Mouse (Mus musculus) lung, embryonic 14.5 days (tissue): Measurements from ENCODE around the gene Fgl2. TPM values are rescaled to one million over a fixed set of nuclear protein-coding genes. Genes with fewer than 3 reads are reported as not detected.
"Not testable (repeated sequence)": the region's sequence is repeated elsewhere in the genome, so short reads cannot be mapped to it uniquely, and the experiment has no call there.

Experiments used
- ATAC-seq: fragments of 200-750 bp; cut with Nextera tagmentation; 2 replicates; pipeline ENCODE4 v1.8.0; 2017; ENCODE audit warnings: mild to moderate bottlenecking, moderate TSS enrichment, moderate library complexity; ENCODE audit not compliant: insufficient read depth
- DNase-seq: peaks from one replicate; pipeline ENCODE4 v3.0.0-alpha.2; 2015
- H3K27ac ChIP-seq: fragments of 300-500 bp; sonication (generic); 2 replicates; pipeline ENCODE4 v1.5.1; 2014; ENCODE audit warnings: low read depth, mild to moderate bottlenecking, moderate library complexity
- H3K27me3 ChIP-seq: fragments of 300-500 bp; sonication (generic); 2 replicates; pipeline ENCODE4 v1.6.1; 2014; ENCODE audit warnings: low read length, control low read depth; ENCODE audit not compliant: insufficient read depth
- H3K36me3 ChIP-seq: fragments of 300-500 bp; sonication (generic); 2 replicates; pipeline ENCODE4 v1.6.1; 2014; ENCODE audit warnings: control low read depth; ENCODE audit not compliant: insufficient read depth
- H3K4me1 ChIP-seq: fragments of 300-500 bp; sonication (generic); 2 replicates; pipeline ENCODE4 v1.6.1; 2014; ENCODE audit warnings: antibody characterized with exemption, control low read depth; ENCODE audit not compliant: insufficient read depth
- H3K4me2 ChIP-seq: fragments of 300-500 bp; sonication (generic); 2 replicates; pipeline ENCODE4 v1.6.1; 2014; ENCODE audit warnings: mild to moderate bottlenecking
- H3K4me3 ChIP-seq: fragments of 300-500 bp; sonication (generic); 2 replicates; pipeline ENCODE4 v1.5.1; 2014; ENCODE audit warnings: low read depth, low read length
- H3K9ac ChIP-seq: fragments of 300-500 bp; sonication (generic); 2 replicates; pipeline ENCODE4 v1.6.1; 2014
- H3K9me3 ChIP-seq: fragments of 300-500 bp; sonication (generic); 2 replicates; pipeline ENCODE4 v1.6.1; 2016; ENCODE audit warnings: low read depth, low read length, control low read depth
- CTCF ChIP-seq: IDR thresholded peaks from 2 replicates; pipeline ENCODE4 v1.5.1; 2016; ENCODE audit warnings: antibody characterized with exemption, low read depth
- WGBS: fragments of 180-500 bp; shearing (Covaris S2); extraction: QIAGEN DNeasy Blood & Tissue Kit; methylation state at CpG from one replicate; pipeline ENCODE4 v1.1.7; 2014; 5-methylcytosine and 5-hydroxymethylcytosine counted together
- polyA plus RNA-seq: library from polyadenylated mRNA; unstranded; fragments of >200 nt; fragmentation: Nextera tagmentation; extraction: Ambion mirVana; gene quantifications from 2 replicates; pipeline ENCODE4 v1.2.1, GENCODE M21; 2014

The Fgl2 gene
- polyA plus RNA-seq, result 1.6 and 2.1 TPM in 2 replicates

GRCm38 (mm10) chr5:21372493-21373179 is at the start of gene Fgl2:
TSS of gene Fgl2 (plus strand) at chr5:21372642.
- Histone ChIP-seq H3K27ac (no peak within 1 kb of the TSS), H3K9ac (peak within 1 kb of the TSS; percentile 44), H3K36me3 (no peaks in the 10 kb centered on the region), H3K27me3 (peaks cover 4% of the 10 kb centered on the region), H3K4me1 (0 out of 2 replicates have a peak, but pooled peaks cover 5% of the 10 kb centered on the region), H3K4me2 (peak within 1 kb of the TSS; percentile 92), H3K4me3 (peak within 1 kb of the TSS; percentile 42), H3K9me3 (no peaks in the 10 kb centered on the region)
- DNase-seq (peak; percentile 79), ATAC-seq (peak; percentile 92)
- TF ChIP-seq CTCF, result no peak
- WGBS, result 4% methylated on average over 31 of the region's 31 CpGs

DNA sequence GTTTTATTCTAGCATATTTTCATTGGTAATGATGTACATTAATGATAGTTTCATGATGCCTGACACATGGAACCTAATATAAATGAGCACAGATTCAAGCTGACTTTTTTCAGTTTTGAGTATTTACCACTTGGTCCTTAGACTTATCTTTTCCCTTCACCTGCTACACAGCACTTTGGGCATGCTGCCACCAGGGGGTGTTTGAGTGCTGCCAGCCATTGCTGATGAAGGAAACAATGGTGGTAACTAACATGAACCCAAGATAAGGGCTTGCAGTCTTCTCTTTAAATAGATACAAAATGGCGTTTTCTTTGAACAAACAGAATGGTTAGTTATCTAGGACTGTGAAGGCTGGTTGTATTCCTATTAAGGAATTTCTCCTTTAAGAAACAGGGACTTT is 45.9 kb upstream of the Fgl2 start:
- Histone ChIP-seq H3K9me3 (no peaks in the 10 kb centered on the region), H3K9ac (no peak overlapping the region), H3K36me3 (no peaks in the 10 kb centered on the region), H3K27me3 (no peaks in the 10 kb centered on the region), H3K4me3 (no peak overlapping the region), H3K27ac (no peak overlapping the region), H3K4me2 (no peak overlapping the region), H3K4me1 (no peaks in the 10 kb centered on the region)
- DNase-seq, result peak; percentile 76
- no peak for ATAC-seq
- WGBS, result 17% methylated on average over 1 of the region's 1 CpGs
- peak; percentile 79 for TF ChIP-seq CTCF

DNA sequence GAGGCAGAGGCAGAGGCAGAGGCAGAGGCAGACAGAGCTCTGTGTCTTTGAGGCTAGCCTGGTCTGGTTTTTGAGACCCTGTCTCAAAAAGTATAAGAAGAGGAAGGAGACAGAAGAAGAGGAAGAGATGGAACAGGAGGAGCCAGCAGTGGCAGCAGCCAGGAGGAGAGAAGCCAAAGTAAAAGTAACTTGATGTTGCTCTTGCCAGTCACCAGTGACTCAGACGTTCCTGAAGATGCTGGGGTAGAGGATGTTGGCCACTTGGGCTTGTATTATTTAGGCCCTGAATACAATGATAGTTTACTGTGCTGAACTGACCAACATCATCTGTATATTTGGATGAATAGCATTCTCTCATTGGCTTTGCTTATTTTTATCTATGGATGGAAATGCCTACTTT is 43.9 kb upstream of the Fgl2 start:
- Histone ChIP-seq H3K9me3 (no peaks in the 10 kb centered on the region), H3K4me2 (no peak overlapping the region), H3K4me3 (no peak overlapping the region), H3K9ac (no peak overlapping the region), H3K4me1 (no peaks in the 10 kb centered on the region), H3K36me3 (no peaks in the 10 kb centered on the region), H3K27me3 (no peaks in the 10 kb centered on the region), H3K27ac (no peak overlapping the region)
- ATAC-seq, result no peak
- no peak for TF ChIP-seq CTCF
- no peak for DNase-seq
- WGBS, result 64% methylated on average over 1 of the region's 1 CpGs

GRCm38 (mm10) chr5:21329672-21330665 is 42.5 kb upstream of the Fgl2 start:
- H3K9me3 ChIP-seq, result no peaks in the 10 kb centered on the region
- no peak overlapping the region for H3K9ac ChIP-seq
- no peak overlapping the region for H3K4me3 ChIP-seq
- no peak for DNase-seq
- no peak for TF ChIP-seq CTCF
- 62% methylated on average over 11 of the region's 11 CpGs for WGBS
- H3K4me1 ChIP-seq, result no peaks in the 10 kb centered on the region
- no peaks in the 10 kb centered on the region for H3K36me3 ChIP-seq
- no peaks in the 10 kb centered on the region for H3K27me3 ChIP-seq
- peak overlapping the region; percentile 51; the same call in 1 of the 2 replicates for H3K27ac ChIP-seq
- H3K4me2 ChIP-seq, result no peak overlapping the region
- peak; percentile 28; the same call in 1 of the 2 replicates for ATAC-seq

DNA sequence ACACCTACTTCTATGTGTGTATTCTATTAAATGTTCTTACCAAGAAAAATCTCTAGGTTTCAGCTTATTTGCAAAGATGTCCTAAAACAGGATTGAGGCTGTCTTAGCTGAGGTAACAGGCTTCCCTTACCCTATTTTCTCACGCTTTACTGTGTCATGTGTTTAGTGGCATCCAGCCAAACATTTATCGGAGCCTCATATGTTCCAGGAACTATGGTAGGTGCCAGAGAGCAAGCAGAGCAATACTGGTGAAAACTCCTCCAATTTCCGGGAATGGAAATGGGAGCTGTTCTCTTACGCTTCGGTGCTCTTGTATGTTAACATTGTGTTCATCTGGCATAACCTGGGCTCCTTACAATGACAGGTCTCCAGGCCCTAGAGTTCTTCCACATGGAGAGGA is 40.8 kb upstream of the Fgl2 start:
- Histone ChIP-seq H3K27ac (no peak overlapping the region), H3K36me3 (no peaks in the 10 kb centered on the region), H3K4me2 (no peak overlapping the region), H3K4me3 (no peak overlapping the region), H3K27me3 (no peaks in the 10 kb centered on the region), H3K4me1 (no peaks in the 10 kb centered on the region), H3K9ac (no peak overlapping the region), H3K9me3 (no peaks in the 10 kb centered on the region)
- ATAC-seq (no peak; the same call in 1 of the 2 replicates), DNase-seq (peak; percentile 53)
- TF ChIP-seq CTCF, result no peak
- WGBS, result 50% methylated on average over 5 of the region's 5 CpGs

- DNase-seq (no peak), ATAC-seq (no peak)
- no peaks in the 10 kb centered on the region for H3K36me3 ChIP-seq
- WGBS, result 88% methylated on average over 1 of the region's 1 CpGs
- H3K27me3 ChIP-seq, result no peaks in the 10 kb centered on the region
- H3K9me3 ChIP-seq, result no peaks in the 10 kb centered on the region
- H3K4me2 ChIP-seq, result no peak overlapping the region
- no peaks in the 10 kb centered on the region for H3K4me1 ChIP-seq
- no peak overlapping the region for H3K9ac ChIP-seq
- H3K4me3 ChIP-seq, result no peak overlapping the region
- TF ChIP-seq CTCF, result no peak
- H3K27ac ChIP-seq, result no peak overlapping the region
Observed at GRCm38 (mm10) chr5:21332119-21332518, 40.3 kb upstream of the Fgl2 start.

DNA sequence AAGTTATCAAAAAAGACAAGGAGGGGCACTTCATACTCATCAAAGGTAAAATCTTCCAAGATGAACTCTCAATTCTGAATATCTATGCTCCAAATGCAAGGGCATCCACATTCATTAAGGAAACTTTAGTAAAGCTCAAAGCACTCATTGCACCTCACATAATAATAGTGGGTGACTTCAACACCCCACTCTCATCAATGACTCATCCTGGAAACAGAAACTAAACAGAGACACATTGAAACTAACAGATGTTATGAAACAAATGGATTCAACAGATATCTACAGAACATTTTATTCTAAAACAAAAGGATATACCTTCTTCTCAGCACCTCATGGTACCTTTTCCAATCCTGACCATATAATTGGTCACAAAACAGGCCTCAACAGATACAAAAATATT is 30.2 kb upstream of the Fgl2 start:
- H3K4me2 ChIP-seq, H3K36me3 ChIP-seq, H3K27ac ChIP-seq, H3K4me1 ChIP-seq, DNase-seq, H3K9ac ChIP-seq, H3K9me3 ChIP-seq, H3K4me3 ChIP-seq, ATAC-seq, H3K27me3 ChIP-seq: not testable (repeated sequence)
